Mouse (Mus musculus) embryonic facial prominence, embryonic 11.5 days (tissue): ENCODE data around the gene Slc1a4. TPM values are rescaled to one million over a fixed set of nuclear protein-coding genes. Genes with fewer than 3 reads are reported as not detected.

Experiments
- ATAC-seq: fragments of 200-750 bp; cut with Nextera tagmentation; replicated peaks from 2 replicates; pipeline ENCODE4 v1.8.0; 2017; ENCODE audit warnings: low read depth; ENCODE audit not compliant: insufficient number of reproducible peaks, low FRiP score, low TSS enrichment
- DNase-seq: peaks from one replicate; pipeline ENCODE4 v3.0.0-alpha.2; 2015; ENCODE audit warnings: low spot score
- H3K27ac ChIP-seq: fragments of 300-500 bp; sonication (generic); replicated peaks from 2 replicates; pipeline ENCODE4 v1.5.1; 2014; ENCODE audit warnings: mild to moderate bottlenecking, low read depth, low read length, control low read depth
- H3K27me3 ChIP-seq: fragments of 300-500 bp; sonication (generic); 2 replicates; pipeline ENCODE4 v1.6.1; 2014; ENCODE audit warnings: mild to moderate bottlenecking, low read length, moderate library complexity, mixed read lengths; ENCODE audit not compliant: control insufficient read depth, insufficient read depth
- H3K36me3 ChIP-seq: fragments of 300-500 bp; sonication (generic); replicated peaks from 2 replicates; pipeline ENCODE4 v1.6.1; 2014; ENCODE audit warnings: low read depth, mild to moderate bottlenecking, low read length, moderate library complexity, mixed read lengths; ENCODE audit not compliant: control insufficient read depth, insufficient read depth
- H3K4me1 ChIP-seq: fragments of 300-500 bp; sonication (generic); 2 replicates; pipeline ENCODE4 v1.6.1; 2014; ENCODE audit warnings: low read length, mixed read lengths; ENCODE audit not compliant: control insufficient read depth, insufficient read depth
- H3K4me2 ChIP-seq: fragments of 300-500 bp; sonication (generic); 2 replicates; pipeline ENCODE4 v1.6.1; 2014; ENCODE audit warnings: low read depth, mild to moderate bottlenecking, control low read depth, low read length, moderate library complexity
- H3K4me3 ChIP-seq: fragments of 300-500 bp; sonication (generic); 2 replicates; pipeline ENCODE4 v1.5.1; 2014; ENCODE audit warnings: low read depth, low read length, control low read depth
- H3K9ac ChIP-seq: fragments of 300-500 bp; sonication (generic); replicated peaks from 2 replicates; pipeline ENCODE4 v1.6.1; 2014; ENCODE audit warnings: mild to moderate bottlenecking, control low read depth, low read length
- H3K9me3 ChIP-seq: fragments of 300-500 bp; sonication (generic); replicated peaks from 2 replicates; pipeline ENCODE4 v1.6.1; 2016; ENCODE audit warnings: mild to moderate bottlenecking, low read length, inconsistent platforms, mixed read lengths; ENCODE audit not compliant: control insufficient read depth
- WGBS: fragments of 180-500 bp; shearing (Covaris S2); extraction: QIAGEN DNeasy Blood & Tissue Kit; methylation state at CpG from one replicate; pipeline ENCODE4 v1.1.7; 2014; 5-methylcytosine and 5-hydroxymethylcytosine counted together
- polyA plus RNA-seq: library from polyadenylated mRNA; unstranded; fragments of >200 nt; fragmentation: Nextera tagmentation; extraction: Ambion mirVana; gene quantifications from 2 replicates; pipeline ENCODE4 v1.2.1, GENCODE M21; 2014

Gene Slc1a4
- polyA plus RNA-seq, 1 experiment from 2014 or later = 14.0 TPM

DNA sequence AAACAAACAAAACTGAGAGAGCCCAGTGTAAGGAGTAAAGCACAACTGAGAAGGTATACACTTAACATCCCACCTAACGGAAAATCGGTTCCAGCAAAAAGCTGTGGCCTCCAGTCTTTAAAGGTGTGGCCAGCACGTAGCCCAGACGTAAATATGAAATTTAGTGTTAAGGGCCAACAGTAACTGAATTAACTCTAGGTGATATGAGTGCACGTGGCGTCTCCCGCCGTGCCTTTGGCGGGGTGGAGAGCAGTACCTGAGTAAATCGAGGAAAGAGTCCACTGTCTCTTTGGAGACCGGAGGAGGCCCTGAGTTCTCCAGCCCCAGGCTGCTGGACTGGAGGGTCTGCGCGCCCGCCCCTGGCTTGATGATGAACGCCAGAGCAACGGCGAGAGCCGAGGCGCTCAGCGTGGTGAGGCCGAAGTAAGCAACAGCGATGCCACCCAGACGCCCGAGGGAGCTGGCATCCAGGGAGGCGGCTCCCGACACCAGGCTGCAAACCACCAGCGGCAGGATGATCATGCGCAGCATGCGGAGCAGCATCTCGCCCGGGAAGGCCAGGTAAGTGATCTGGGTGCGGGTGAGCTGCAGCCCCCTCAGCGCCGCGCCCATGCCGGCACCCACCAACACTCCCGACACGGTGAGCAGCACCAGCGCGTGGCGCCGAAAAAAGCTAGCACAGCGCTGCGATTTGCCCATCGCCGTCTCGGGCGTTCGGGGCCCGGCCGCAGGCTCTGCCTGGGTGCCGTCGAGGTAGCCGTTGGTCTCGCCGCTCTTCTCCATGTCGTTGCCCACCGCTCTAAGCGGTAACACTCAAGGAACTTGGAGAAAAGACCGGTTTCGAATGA, 599 bp downstream of the Slc1a4 start:
- H3K9me3 ChIP-seq = no peaks in the 10 kb centered on the region
- peak overlapping the region; percentile 52 for H3K4me3 ChIP-seq
- no peaks in the 10 kb centered on the region; the same call in 1 of the 2 replicates for H3K4me1 ChIP-seq
- H3K36me3 ChIP-seq = no peaks in the 10 kb centered on the region
- H3K27ac ChIP-seq = peak overlapping the region; percentile 93
- WGBS = 1% methylated on average over 61 of the region's 61 CpGs
- peak overlapping the region; percentile 73 for H3K9ac ChIP-seq
- ATAC-seq (peak; percentile 29), DNase-seq (peak; percentile 43)
- H3K4me2 ChIP-seq = peak overlapping the region; percentile 98
- no peaks in the 10 kb centered on the region for H3K27me3 ChIP-seq

DNA sequence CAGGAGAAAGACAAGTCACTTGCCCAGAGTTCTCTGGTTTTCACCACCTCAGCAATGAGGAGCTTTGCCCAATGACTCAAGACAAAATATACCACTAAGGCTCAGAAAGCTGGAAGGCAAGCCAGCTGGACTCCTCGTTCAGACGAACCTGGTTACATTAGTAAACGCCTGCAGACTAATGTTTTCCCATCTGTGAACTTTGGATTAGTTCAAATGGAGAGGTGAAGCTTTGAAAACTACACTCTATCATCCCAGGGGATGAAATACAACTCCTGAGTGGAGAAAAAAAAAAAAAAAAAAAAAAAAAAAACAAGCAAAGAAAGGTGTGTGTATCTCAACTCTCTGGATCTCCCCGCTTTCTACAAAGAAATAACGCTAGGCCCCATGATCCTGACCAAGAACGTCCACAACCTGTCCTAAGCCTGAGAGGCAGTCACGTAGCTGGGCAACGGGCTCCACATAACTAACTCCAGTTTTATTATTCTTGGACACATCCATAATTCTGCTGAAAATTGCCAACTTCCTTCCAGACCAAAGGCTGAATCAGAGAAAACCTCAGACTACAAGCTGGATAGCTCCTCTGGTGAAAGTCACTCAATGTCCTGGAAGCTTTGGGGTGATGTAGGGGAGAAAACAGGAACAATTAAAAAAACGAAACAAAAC, 1.4 kb downstream of the Slc1a4 start:
- H3K27ac ChIP-seq = no peak overlapping the region
- no peaks in the 10 kb centered on the region for H3K36me3 ChIP-seq
- DNase-seq = peak; percentile 30
- H3K4me2 ChIP-seq = peak overlapping the region; percentile 98
- no peak for ATAC-seq
- no peaks in the 10 kb centered on the region for H3K27me3 ChIP-seq
- H3K4me1 ChIP-seq = no peaks in the 10 kb centered on the region; the same call in 1 of the 2 replicates
- H3K9me3 ChIP-seq = no peaks in the 10 kb centered on the region
- peak overlapping the region; percentile 52 for H3K4me3 ChIP-seq
- 25% methylated on average over 9 of the region's 9 CpGs for WGBS
- no peak overlapping the region; the same call in 1 of the 2 replicates for H3K9ac ChIP-seq

DNA sequence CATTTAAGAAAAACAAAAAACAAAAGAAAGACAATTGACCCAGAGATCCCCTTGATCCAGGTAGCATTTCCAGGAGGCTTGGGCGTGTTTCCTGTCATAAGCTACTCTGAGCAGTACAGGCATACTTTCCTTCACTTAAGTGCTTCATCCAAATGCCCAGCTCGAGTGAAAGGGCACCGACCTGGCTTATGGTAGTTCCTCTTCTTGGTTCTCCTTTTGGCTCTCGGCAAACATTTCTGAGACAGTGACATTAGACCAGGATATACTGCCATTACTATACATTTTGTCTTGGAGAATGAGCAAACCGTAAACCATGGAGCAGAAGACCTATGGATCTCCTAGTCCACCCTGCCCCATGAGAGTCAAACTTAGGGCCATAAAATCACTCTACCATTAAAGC, 2.8 kb downstream of the Slc1a4 start:
- H3K27me3 ChIP-seq = no peaks in the 10 kb centered on the region
- ATAC-seq = no peak
- H3K36me3 ChIP-seq = no peaks in the 10 kb centered on the region
- H3K4me2 ChIP-seq = no peak overlapping the region
- no peak for DNase-seq
- no peak overlapping the region for H3K9ac ChIP-seq
- H3K4me1 ChIP-seq = no peaks in the 10 kb centered on the region; the same call in 1 of the 2 replicates
- H3K27ac ChIP-seq = no peak overlapping the region
- 88% methylated on average over 5 of the region's 5 CpGs for WGBS
- H3K9me3 ChIP-seq = no peaks in the 10 kb centered on the region
- no peak overlapping the region for H3K4me3 ChIP-seq

DNA sequence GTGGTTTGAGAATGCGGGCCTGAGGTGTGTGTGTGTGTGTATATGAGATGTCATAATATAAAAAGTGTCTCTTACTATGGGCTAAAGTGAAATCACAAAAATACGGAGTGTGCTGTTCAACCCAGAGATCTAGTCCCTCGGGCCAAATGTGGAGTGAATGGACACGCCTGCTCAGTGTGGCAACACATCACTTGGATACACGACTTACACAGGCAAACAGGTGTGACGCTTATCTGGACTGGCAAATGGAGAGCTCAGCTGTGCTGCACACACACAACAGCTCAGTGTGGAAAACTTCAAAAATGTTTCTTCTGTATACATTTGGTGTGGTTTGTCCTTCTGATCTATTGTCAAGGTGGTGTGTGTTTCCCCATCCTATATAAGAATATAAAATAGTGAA, 3.7 kb downstream of the Slc1a4 start:
- no peak overlapping the region for H3K27ac ChIP-seq
- ATAC-seq = no peak
- WGBS = 90% methylated on average over 6 of the region's 6 CpGs

DNA sequence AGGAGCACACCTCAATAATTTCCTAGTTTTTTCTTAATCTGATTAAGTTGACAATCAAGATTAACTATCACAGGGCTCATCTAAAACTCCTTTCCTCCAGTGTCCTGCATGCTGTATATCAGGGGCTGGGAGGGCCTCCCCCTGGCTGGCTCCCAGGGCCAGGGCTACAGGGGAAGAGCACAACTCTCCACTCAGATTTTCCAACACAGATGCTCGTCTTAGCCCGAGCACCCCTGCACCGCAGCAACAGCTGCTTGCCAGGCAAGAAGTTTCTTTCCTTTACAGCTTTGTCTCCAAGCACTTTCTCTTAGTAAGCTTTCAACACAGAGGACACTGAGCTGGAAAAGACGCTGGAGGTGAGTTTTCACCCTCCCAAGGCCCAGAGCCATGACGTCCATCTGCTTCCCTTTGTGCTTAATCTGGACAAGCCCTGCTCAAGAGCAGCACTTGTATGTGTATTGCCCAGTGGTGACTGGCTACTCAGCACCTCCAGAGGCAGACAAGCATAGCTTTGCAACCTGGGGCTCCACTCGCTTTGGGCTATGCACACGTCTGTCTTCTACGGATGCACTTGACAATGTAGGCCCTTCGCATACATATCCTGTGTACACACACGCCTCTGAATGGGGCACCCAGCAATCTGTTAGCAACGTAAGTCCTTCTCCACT, 6.1 kb downstream of the Slc1a4 start:
- H3K4me1 ChIP-seq = no peaks in the 10 kb centered on the region; the same call in 1 of the 2 replicates
- DNase-seq (no peak), ATAC-seq (no peak)
- no peak overlapping the region for H3K9ac ChIP-seq
- no peaks in the 10 kb centered on the region for H3K27me3 ChIP-seq
- WGBS = 80% methylated on average over 11 of the region's 11 CpGs
- no peaks in the 10 kb centered on the region for H3K9me3 ChIP-seq
- H3K4me2 ChIP-seq = no peak overlapping the region
- no peak overlapping the region for H3K27ac ChIP-seq
- no peak overlapping the region for H3K4me3 ChIP-seq
- no peaks in the 10 kb centered on the region for H3K36me3 ChIP-seq

More for the DNA sequence above, 3.7 kb downstream of the Slc1a4 start:
- no peak overlapping the region for H3K4me3 ChIP-seq
- H3K4me2 ChIP-seq = no peak overlapping the region
- H3K9me3 ChIP-seq = no peaks in the 10 kb centered on the region
- no peaks in the 10 kb centered on the region; the same call in 1 of the 2 replicates for H3K4me1 ChIP-seq
- no peak for DNase-seq
- H3K9ac ChIP-seq = no peak overlapping the region
- no peaks in the 10 kb centered on the region for H3K27me3 ChIP-seq
- no peaks in the 10 kb centered on the region for H3K36me3 ChIP-seq

DNA sequence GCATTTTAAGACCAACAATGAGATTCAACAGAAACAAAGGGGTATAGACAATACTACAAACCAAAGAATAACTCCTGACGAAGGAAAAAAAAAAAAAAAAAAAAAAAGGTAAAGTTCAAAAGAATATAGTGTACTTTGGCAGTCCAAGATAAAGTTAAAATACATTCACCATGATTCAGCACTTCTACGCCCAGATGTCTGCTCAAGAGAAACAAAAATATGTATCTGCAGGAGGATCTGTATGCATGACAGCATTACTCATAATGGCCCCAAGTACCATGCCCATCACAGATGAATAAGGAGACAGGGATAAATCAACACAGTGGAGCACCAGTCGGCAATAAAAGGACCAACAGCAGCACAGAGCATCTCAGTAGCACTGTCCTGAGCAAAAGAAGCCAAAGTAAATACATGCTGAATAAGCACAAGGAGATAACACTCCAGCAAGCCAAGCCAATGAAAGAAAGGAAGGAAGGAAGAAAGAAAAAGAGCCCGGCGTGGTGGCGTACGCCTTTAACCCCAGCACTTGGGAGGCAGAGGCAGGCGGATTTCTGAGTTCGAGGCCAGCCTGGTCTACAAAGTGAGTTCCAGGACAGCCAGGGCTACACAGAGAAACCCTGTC, 7.3 kb downstream of the Slc1a4 start:
- DNase-seq = no peak
- ATAC-seq = no peak
- H3K4me2 ChIP-seq = no peak overlapping the region
- no peak overlapping the region for H3K9ac ChIP-seq
- no peaks in the 10 kb centered on the region for H3K4me1 ChIP-seq
- 88% methylated on average over 8 of the region's 9 CpGs for WGBS
- no peak overlapping the region for H3K27ac ChIP-seq
- H3K4me3 ChIP-seq = no peak overlapping the region
- no peaks in the 10 kb centered on the region for H3K27me3 ChIP-seq
- H3K9me3 ChIP-seq = no peaks in the 10 kb centered on the region
- H3K36me3 ChIP-seq = no peaks in the 10 kb centered on the region

DNA sequence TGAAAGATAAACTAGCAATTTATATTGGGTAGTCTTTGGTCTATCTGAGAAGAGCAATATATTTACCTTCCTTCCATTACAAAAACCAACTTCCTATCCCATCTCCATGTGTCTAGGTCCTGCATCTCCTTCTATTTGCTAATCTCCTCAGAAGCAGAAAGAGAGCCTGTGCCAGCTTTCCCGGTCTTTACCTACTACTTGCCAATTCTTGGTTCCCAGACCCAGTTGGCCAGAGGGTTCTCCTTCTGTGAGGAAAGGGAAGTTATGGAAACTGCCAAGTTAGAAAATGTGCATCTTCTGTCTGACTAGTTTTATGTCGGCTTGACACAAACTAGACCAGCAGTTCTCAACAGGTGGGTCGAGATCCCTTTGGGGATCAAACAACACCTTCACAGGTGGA, 8.5 kb downstream of the Slc1a4 start:
- Histone ChIP-seq H3K4me2 (no peak overlapping the region), H3K36me3 (no peaks in the 10 kb centered on the region), H3K27me3 (no peaks in the 10 kb centered on the region), H3K27ac (no peak overlapping the region), H3K9ac (no peak overlapping the region), H3K9me3 (no peaks in the 10 kb centered on the region), H3K4me3 (no peak overlapping the region), H3K4me1 (no peaks in the 10 kb centered on the region)
- WGBS = 91% methylated on average over 3 of the region's 3 CpGs
- no peak for DNase-seq
- no peak for ATAC-seq
